Mouse (Mus musculus) lung, adult 2 months (tissue): ENCODE measurements around the gene Olfr427.

ENCODE experiments used
- CTCF ChIP-seq: fragments of 200-500 bp; IDR thresholded peaks from 2 replicates; pipeline ENCODE4 v1.5.1; 2011; ENCODE audit warnings: mild to moderate bottlenecking, low read length, control low read depth; ENCODE audit not compliant: insufficient read depth
- POLR2A ChIP-seq: fragments of 200-500 bp; IDR thresholded peaks from 2 replicates; pipeline ENCODE4 v1.6.1; 2011; ENCODE audit warnings: low read depth, mild to moderate bottlenecking, control low read depth, low read length, borderline replicate concordance; ENCODE audit errors: extremely low read depth

DNA sequence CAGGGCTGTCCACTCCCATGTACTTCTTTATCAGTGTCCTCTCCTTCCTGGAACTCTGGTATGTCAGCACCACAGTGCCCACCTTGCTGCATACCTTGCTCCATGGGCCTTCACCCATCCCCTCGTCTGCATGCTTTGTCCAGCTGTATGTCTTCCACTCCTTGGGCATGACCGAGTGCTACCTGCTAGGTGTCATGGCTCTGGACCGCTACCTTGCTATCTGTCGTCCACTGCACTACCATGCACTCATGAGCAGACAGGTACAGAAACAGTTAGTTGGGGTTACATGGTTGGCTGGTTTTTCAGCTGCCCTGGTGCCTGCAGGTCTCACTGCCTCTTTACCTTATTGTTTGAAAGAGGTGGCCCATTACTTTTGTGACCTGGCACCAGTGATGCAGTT lies 46.2 kb upstream of the Olfr427 start:
- no peak for TF ChIP-seq CTCF
- no peak for TF ChIP-seq POLR2A
